Mouse (Mus musculus) intestine, postnatal 0 days (tissue): ENCODE measurements around the gene Irf2bp1. TPM values are rescaled to one million over a fixed set of nuclear protein-coding genes. Genes with fewer than 3 reads are reported as not detected.
A peak's percentile ranks its signal among the peaks of the same experiment; 100 is the strongest.

Experiments
- ATAC-seq: fragments of 200-750 bp; cut with Nextera tagmentation; 2 replicates; pipeline ENCODE4 v1.8.0; 2017; ENCODE audit warnings: mild to moderate bottlenecking, moderate TSS enrichment, moderate library complexity
- H3K27ac ChIP-seq: fragments of 300-500 bp; sonication (generic); 2 replicates; pipeline ENCODE4 v1.5.1; 2014; ENCODE audit warnings: mild to moderate bottlenecking, low read depth, low read length, moderate library complexity
- H3K27me3 ChIP-seq: fragments of 300-500 bp; sonication (generic); replicated peaks from 2 replicates; pipeline ENCODE4 v1.6.1; 2014; ENCODE audit warnings: low read length, mixed read lengths; ENCODE audit not compliant: control insufficient read depth, insufficient read depth
- H3K36me3 ChIP-seq: fragments of 300-500 bp; sonication (generic); 2 replicates; pipeline ENCODE4 v1.6.1; 2014; ENCODE audit warnings: mild to moderate bottlenecking, moderate library complexity; ENCODE audit not compliant: control insufficient read depth, insufficient read depth
- H3K4me1 ChIP-seq: fragments of 300-500 bp; sonication (generic); replicated peaks from 2 replicates; pipeline ENCODE4 v1.6.1; 2014; ENCODE audit warnings: antibody characterized with exemption, low read length, mixed read lengths; ENCODE audit not compliant: control insufficient read depth, insufficient read depth
- H3K4me2 ChIP-seq: fragments of 300-500 bp; sonication (generic); replicated peaks from 2 replicates; pipeline ENCODE4 v1.6.1; 2014; ENCODE audit warnings: low read depth, mild to moderate bottlenecking, moderate library complexity
- H3K4me3 ChIP-seq: fragments of 300-500 bp; sonication (generic); 2 replicates; pipeline ENCODE4 v1.5.1; 2014; ENCODE audit warnings: low read depth, low read length
- H3K9ac ChIP-seq: fragments of 300-500 bp; sonication (generic); 2 replicates; pipeline ENCODE4 v1.6.1; 2014; ENCODE audit warnings: mild to moderate bottlenecking, low read depth, low read length
- H3K9me3 ChIP-seq: fragments of 300-500 bp; sonication (generic); 2 replicates; pipeline ENCODE4 v1.6.1; 2016; ENCODE audit warnings: mixed run types; ENCODE audit not compliant: control insufficient read depth
- CTCF ChIP-seq: sonication (generic); IDR thresholded peaks from 2 replicates; pipeline ENCODE4 v1.5.1; 2016; ENCODE audit warnings: low read depth, mild to moderate bottlenecking, control low read depth, antibody characterized with exemption, moderate library complexity
- WGBS: fragments of 180-500 bp; shearing (Covaris S2); extraction: QIAGEN DNeasy Blood & Tissue Kit; methylation state at CpG from one replicate; pipeline ENCODE4 v1.1.7; 2014; 5-methylcytosine and 5-hydroxymethylcytosine counted together
- polyA plus RNA-seq: library from polyadenylated mRNA; unstranded; fragments of >200 nt; fragmentation: Nextera tagmentation; extraction: Ambion mirVana; gene quantifications from 2 replicates; pipeline ENCODE4 v1.2.1, GENCODE M21; 2015

Irf2bp1 gene
- polyA plus RNA-seq, 1 experiment from 2014 or later, result 11.4 TPM

GRCm38 (mm10) chr7:19049252-19049651 is 45.4 kb downstream of the Irf2bp1 start:
- H3K4me2 ChIP-seq, result no peak overlapping the region
- H3K4me3 ChIP-seq, result no peak overlapping the region
- WGBS, result 86% methylated on average over 5 of the region's 5 CpGs
- TF ChIP-seq CTCF, result no peak
- H3K9me3 ChIP-seq, result no peaks in the 10 kb centered on the region
- H3K4me1 ChIP-seq, result no peaks in the 10 kb centered on the region
- H3K27me3 ChIP-seq, result no peaks in the 10 kb centered on the region
- peaks cover 87% of the 10 kb centered on the region for H3K36me3 ChIP-seq
- H3K9ac ChIP-seq, result no peak overlapping the region
- no peak for ATAC-seq
- H3K27ac ChIP-seq, result no peak overlapping the region

- ATAC-seq, result no peak
- no peak for TF ChIP-seq CTCF
- 82% methylated on average over 8 of the region's 8 CpGs for WGBS
- Histone ChIP-seq H3K27me3 (no peaks in the 10 kb centered on the region), H3K4me1 (no peaks in the 10 kb centered on the region), H3K27ac (no peak overlapping the region), H3K36me3 (peaks cover 80% of the 10 kb centered on the region), H3K4me2 (no peak overlapping the region), H3K9me3 (no peaks in the 10 kb centered on the region), H3K4me3 (no peak overlapping the region), H3K9ac (no peak overlapping the region)
Measured at GRCm38 (mm10) chr7:19050172-19050571, 46.3 kb downstream of the Irf2bp1 start.

GRCm38 (mm10) chr7:19051161-19051560 is 47.3 kb downstream of the Irf2bp1 start:
- H3K4me2 ChIP-seq, result no peak overlapping the region
- no peak overlapping the region for H3K9ac ChIP-seq
- H3K27me3 ChIP-seq, result no peaks in the 10 kb centered on the region
- H3K4me1 ChIP-seq, result no peaks in the 10 kb centered on the region
- TF ChIP-seq CTCF, result no peak
- H3K27ac ChIP-seq, result no peak overlapping the region
- WGBS, result 71% methylated on average over 4 of the region's 4 CpGs
- peaks cover 73% of the 10 kb centered on the region for H3K36me3 ChIP-seq
- ATAC-seq, result no peak
- no peaks in the 10 kb centered on the region for H3K9me3 ChIP-seq
- H3K4me3 ChIP-seq, result no peak overlapping the region

GRCm38 (mm10) chr7:19052345-19053135 is 48.7 kb downstream of the Irf2bp1 start:
- no peak overlapping the region for H3K4me2 ChIP-seq
- no peaks in the 10 kb centered on the region for H3K9me3 ChIP-seq
- WGBS, result 87% methylated on average over 15 of the region's 15 CpGs
- H3K27ac ChIP-seq, result no peak overlapping the region
- TF ChIP-seq CTCF, result no peak
- H3K27me3 ChIP-seq, result no peaks in the 10 kb centered on the region
- H3K9ac ChIP-seq, result no peak overlapping the region
- no peak overlapping the region for H3K4me3 ChIP-seq
- peaks cover 59% of the 10 kb centered on the region for H3K36me3 ChIP-seq
- no peak for ATAC-seq
- H3K4me1 ChIP-seq, result no peaks in the 10 kb centered on the region

GRCm38 (mm10) chr7:19053136-19053532 is 49.3 kb downstream of the Irf2bp1 start:
- no peak overlapping the region for H3K27ac ChIP-seq
- H3K4me1 ChIP-seq, result no peaks in the 10 kb centered on the region
- no peak overlapping the region for H3K4me3 ChIP-seq
- no peak for TF ChIP-seq CTCF
- H3K36me3 ChIP-seq, result peaks cover 53% of the 10 kb centered on the region
- H3K4me2 ChIP-seq, result no peak overlapping the region
- no peaks in the 10 kb centered on the region for H3K27me3 ChIP-seq
- ATAC-seq, result no peak
- no peak overlapping the region for H3K9ac ChIP-seq
- 93% methylated on average over 7 of the region's 7 CpGs for WGBS
- H3K9me3 ChIP-seq, result no peaks in the 10 kb centered on the region

- H3K36me3 ChIP-seq, result peaks cover 42% of the 10 kb centered on the region
- WGBS, result 40% methylated on average over 33 of the region's 33 CpGs
- no peak within 1 kb of the TSS for H3K4me3 ChIP-seq
- 0 out of 2 replicates have a peak, but pooled peaks have one; percentile 30 for ATAC-seq
- H3K9me3 ChIP-seq, result no peaks in the 10 kb centered on the region
- no peak within 1 kb of the TSS for H3K27ac ChIP-seq
- H3K4me1 ChIP-seq, result no peaks in the 10 kb centered on the region
- TF ChIP-seq CTCF, result peak; percentile 75
- H3K27me3 ChIP-seq, result no peaks in the 10 kb centered on the region
- H3K9ac ChIP-seq, result no peak within 1 kb of the TSS
- H3K4me2 ChIP-seq, result no peak within 1 kb of the TSS
Measured at GRCm38 (mm10) chr7:19054047-19054776, 50.4 kb downstream of the Irf2bp1 start, which contains the start of gene Rsph6a. Gene Rsph6a, plus strand, starts transcription at chr7:19054690.
